Mouse (Mus musculus) adrenal gland (tissue): ENCODE data around the gene Ifnl2.
"Not testable (repeated sequence)": the region's sequence is repeated elsewhere in the genome, so short reads cannot be mapped to it uniquely, and the experiment has no call there.

Experiments
- intact Hi-C: fragments of 180-260 bp; cut with DNase I; formaldehyde crosslinking; loops from one replicate; pipeline ENCODE4 v1.15.1; 2025
- long read RNA-seq, 2 experiments: library from polyadenylated mRNA; unstranded; transcript quantifications; one replicate each; pipeline ENCODE4 v2.0.0; 2020; ENCODE audit warnings: borderline replicate concordance in 1 of 2; ENCODE audit not compliant: insufficient replicate concordance in 1 of 2

Ifnl2 gene
- long read RNA-seq, experiment 1: 0 reads
- long read RNA-seq, experiment 2: 0 reads

DNA sequence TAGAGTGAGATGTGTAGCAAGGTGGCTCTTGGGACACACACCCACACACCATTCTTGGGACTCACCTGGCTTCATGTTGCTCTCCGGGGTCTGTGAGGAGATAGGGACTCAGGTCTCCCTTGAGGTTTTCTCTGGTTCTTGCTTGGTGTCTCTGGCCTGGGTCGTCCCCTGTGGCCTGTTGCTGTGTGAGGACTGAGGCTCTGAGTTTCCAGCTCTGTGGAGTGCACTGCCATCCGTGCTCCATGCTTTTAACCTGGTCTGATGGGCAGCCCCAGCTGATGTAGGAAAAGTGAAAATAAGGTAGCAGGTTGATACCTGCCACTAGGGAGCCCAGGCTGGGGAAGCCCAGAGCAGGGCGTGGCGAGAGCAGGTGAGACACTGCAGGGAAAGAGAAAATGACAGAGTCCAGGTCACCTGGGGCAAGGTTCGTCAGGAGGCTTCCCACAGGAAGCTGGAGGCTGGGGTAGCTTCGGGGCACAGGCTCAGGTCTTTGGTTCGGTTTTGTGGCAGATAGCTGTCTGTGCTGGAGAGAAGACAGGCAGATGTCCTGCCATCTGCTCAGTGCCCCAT lies at the start of gene Ifnl2:
Gene Ifnl2 (minus strand): TSS at position 51 of the 570 bp plus-strand sequence.
- intact Hi-C loops: not testable (repeated sequence)

DNA sequence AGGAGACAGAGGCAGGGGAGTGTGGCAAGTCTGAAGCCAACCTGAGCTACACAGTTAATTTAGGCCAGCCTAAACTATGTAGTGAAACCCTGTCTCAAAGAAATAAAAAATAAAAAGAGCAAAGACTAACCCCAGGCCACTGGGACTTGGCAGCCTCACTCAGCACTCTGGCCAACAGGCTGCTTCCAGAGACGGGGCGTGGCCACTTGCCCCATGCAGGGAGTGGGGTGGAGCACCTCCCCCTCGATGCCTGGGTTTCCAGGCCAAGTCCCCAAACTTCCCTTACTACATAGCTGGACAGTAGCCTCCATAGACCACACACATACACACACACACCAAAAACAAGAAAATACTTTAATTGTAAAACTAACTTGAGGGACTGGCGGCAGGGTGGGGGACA lies 48.2 kb upstream of the Ifnl2 start:
- intact Hi-C loops: no loop called here

DNA sequence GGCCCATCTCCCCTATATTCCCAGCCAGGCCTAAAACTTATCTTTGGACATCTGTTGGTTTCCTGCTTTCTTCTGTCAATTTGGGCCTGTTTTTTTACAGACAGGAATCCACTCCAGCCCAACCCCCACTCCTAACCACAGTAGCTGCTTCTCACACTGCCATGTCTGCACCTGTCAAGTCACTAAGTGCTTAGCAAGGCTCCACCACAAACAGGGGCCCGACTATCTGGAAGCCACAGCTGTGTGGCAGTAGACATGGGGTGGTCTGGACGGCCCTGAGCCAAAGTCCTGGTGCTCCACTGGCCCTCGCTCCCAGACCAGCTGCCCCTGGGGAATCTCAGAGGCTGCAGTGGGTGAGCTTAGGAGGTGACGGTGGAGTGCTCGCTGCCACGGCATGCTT lies 47.5 kb upstream of the Ifnl2 start:
- intact Hi-C loops: no loop called here

DNA sequence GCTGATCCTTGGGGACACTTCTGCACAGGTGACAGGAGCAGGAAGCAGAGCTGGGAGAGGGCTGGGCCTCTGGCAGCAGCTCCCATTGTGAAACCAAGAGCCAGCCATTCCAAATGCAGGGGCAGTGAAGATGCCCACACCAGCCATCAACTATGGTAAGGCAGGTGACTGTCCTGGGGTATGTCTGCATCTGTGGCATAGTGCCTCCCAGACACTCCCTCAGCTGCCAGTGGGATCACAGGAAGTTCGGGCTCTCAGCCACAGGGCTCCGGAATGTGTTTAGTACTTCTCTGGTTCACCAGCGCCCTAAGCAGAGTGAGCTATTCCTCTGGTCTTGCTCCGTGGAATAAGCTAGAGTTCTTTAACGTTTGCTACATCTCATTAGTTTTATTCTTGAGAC lies 46.8 kb upstream of the Ifnl2 start:
- intact Hi-C loops: no loop called here

DNA sequence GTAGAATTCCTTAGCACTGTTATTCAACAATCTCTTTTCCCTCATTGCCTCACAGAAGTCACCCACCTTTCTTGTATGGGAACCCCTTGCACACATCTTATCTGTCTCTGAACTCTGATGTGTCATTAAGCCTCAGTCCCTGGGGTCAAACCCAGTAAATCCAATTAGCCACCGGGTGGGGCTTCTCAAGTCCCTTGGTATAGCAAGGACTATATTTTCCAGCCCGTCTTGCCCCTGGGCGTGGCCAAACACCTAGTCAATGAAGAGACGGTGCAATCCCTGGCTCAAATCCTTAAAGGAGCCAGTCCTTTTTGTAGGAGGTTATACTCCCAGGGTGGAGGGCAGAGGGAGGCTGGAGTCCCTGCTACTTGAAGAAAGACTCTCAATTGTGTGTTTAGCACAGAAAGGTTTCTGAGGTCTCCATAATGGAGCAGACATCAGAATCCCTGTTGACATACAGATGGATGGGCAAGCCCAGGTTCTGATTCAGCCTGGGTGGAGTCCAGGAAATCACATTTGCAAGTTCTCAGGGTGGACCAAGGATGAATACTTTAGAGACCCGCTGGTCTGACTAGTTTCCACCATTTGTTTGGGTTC lies 45.8 kb upstream of the Ifnl2 start:
- intact Hi-C loops: no loop called here

DNA sequence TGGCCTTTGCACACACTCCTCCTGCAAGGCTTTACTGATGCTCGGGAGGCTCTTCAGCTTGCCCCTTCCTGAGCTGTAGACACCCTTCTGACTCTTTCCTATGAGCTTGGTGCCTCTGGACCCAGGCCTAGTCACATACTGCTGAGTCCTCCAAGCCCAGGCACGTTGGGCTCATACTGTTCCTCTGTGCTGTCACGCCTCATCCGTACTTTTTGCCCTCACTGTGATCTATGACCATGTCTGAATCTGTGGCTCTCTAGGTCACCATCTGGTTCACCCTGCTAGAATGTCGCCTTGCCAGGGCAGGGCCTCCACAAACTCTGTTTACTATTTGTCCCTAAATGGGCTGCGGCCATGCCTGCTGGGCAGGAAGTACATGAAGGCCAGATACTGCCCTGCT lies 42.8 kb upstream of the Ifnl2 start:
- intact Hi-C loops: no loop called here

DNA sequence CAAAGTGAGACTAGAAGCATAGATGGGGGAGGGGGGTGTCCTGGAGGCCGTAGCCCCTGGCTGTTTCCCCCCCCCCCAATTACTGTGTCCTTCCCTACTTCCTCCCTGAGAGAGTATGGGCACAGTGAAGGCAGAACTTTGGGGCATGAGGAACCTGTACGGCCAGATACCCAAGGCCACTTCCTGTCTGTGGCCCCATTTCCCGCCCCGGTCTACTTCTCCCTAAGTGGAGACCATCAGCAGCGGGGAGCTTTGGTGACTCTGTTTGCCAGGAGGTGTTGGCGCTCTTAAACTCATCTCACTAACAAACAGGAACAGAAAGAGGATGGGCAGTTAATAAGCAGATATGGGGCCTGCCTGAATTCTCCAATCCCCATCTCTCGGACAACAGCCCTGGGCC lies 37.4 kb upstream of the Ifnl2 start:
- intact Hi-C loops: no loop called here

DNA sequence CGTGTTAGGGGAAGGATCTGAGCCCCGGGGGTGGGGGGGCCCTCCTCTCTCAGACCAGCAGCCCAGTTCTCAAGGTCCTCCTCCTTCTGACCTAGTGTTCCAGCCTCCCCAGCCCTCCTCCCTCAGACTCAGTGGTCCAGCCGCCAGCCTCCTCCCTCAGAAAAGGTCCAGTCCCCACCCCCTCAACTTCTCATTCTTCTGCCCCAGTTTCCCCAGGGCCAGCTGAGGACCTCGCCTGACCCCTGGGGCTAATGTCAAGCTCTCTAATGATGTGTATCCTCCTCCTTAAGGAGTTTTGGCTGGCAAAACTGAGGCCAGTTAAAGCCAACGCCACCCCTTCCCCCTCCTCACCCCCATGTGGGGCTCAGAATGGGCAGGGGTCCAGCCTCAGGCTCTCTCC lies 36.9 kb upstream of the Ifnl2 start, which contains the start of gene Nccrp1:
Gene Nccrp1 (minus strand): TSS at position 101 of the 400 bp plus-strand sequence.
- intact Hi-C loops: no loop called here

DNA sequence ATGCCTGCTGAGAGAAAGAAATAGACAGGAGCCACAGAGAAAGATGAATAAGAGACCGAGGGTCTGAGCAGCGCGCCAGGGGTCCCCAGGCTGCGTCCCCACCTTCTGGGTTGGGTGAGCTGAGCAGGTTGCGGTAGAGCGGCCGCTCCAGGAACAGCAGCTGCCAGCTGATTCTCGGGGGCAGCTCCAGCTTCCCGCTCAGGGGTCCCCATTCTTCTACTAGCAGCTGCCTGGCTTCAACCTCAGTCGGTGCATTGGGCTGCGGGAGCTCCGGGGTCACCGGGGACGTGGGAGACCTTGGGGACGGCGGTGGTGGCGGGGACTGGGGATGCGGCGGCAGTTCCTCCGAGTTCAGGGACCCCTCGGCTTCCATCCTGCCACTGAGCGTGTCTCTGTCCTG lies 36.4 kb upstream of the Ifnl2 start:
- intact Hi-C loops: no loop called here

DNA sequence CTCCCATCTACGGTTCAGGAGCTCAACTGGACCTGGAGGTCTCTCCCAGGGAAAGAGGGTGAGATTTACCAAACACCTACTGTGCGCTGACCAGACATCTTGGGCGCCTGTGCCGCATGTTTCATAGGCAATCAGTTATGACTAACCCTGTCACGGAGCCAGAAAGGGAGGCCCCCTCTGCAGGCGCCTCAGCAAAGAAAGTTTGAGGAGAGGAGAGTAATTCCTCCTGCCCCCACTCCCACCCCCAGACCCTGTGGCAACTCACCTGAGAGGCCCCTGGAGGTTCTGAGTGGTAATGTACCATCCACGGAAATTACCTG lies 35.6 kb upstream of the Ifnl2 start:
- intact Hi-C loops: no loop called here

DNA sequence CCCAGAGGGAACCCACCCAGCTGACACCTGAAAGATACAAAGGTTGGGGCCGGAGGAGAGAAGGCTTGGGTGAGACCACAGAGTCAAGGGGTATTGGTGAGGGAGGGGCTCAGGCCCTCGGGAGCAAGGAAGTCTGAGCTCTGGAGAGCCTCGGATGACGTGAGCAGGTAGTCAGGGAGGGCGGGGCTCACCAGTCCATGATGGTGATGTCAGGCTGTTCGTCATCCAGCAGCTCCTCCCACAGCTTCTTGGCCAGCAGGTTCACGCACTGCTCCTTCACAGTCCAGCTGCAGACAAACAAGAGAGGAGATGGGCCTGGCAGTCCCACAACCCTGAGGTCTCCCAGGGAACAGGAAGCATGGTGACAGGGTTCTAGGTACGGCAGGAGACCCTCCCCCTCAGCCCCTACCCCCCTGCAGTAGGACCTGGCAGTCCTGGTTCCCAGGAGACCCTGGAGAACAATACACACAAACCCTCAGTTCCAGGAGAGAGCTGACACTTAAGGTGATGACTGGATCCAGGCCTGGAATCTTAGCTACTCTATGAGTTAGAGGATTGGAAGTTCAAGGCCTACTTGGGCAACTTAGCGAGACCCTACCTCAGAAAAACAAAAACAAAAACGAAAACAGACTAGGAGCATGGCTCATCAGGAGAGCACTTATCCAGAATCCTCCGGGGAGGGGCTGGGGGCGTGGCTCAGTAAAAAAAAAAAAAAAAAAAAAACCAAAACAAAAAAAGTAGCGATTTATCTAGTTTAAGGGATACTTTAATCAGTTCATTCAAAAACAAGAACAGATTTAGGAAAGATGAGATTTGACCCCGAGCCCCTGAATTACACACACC lies 35.0 kb upstream of the Ifnl2 start:
- intact Hi-C loops: no loop called here

DNA sequence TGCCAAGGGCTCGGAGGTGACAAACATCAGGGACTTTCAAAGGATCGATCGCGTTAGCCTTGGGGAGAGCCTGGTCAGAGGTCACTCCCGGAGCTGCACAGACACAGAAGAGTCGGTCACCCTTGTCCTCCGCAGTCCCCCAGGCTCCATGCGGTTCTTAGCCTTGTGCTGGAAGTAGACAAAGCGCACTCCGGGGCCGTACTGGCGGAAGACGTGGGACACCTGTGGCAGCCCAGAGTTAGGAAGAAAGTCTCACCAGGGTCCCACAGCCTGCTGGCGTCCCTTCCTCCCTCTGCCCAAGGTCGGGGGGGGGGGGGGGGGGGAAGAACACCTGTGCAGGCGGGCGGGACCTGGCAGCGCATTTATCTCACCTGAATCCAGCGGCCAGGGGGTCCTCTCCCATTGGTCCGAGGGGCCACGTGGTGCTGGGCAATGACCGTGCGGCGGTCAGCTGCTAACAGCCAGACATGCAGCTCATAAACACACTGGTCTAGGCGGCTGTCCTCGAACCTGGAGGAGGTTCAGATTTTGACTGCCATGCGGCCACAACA lies 33.9 kb upstream of the Ifnl2 start:
- intact Hi-C loops: no loop called here

DNA sequence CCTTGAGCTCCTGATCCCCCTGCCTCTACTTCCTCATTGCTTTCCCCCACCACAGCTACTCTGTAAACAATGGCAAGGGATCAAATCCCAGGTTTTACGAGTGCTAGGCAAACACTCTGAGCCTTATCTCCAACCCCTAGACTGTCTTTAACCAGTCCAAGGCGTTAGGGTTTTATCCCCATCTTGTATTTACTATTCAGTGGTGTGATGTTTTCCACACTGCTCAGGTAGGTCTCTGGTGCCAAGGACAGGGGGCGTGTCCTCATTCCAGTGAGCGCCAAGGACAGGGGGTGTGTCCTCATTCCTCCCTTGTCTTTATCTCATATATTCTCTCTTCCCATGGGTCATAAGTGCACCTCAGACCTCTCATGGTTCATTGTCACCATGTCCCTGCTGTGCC lies 30.3 kb upstream of the Ifnl2 start, which contains the start of gene Sycn:
Gene Sycn (plus strand): TSS at position 360 of the 400 bp plus-strand sequence.
- intact Hi-C loops: no loop called here

DNA sequence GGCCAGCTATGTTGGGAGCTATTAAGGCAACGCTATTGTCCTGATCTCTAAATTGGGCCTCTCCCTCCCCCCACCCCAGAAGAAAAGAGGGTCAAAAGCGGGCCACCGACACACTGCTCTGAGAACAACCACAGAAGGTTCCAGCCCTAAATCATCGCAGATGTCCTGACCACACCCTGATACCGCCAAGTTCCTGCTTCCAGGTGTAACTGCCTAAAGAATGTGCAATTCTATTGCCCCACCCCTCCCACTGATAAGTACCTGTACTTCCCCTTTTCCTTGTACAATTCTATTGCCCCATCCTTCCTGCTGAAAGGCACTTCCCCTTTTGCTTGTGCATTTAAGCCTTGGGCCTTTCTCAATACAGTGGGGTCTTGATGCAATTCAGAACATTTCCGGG lies 28.6 kb upstream of the Ifnl2 start:
- intact Hi-C loops: not testable (repeated sequence)

DNA sequence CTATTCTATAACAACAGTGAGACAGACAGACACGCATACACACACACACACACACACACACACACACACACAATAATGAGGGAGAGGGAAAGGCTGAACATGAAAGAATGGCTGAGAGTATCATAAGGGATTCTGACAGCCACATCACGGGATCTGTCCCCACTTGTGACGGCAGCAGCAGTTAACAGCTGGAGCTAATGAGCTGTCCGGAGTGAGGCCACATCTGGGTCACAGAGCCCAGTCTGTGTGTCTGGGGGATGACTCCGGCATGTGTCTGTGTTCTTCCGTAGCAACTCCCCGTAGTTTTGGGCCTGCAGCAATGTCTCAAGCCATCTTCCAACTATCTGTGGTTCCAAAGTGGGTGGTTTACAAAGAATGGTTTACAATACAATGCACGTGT lies 21.8 kb upstream of the Ifnl2 start:
- intact Hi-C loops: no loop called here

DNA sequence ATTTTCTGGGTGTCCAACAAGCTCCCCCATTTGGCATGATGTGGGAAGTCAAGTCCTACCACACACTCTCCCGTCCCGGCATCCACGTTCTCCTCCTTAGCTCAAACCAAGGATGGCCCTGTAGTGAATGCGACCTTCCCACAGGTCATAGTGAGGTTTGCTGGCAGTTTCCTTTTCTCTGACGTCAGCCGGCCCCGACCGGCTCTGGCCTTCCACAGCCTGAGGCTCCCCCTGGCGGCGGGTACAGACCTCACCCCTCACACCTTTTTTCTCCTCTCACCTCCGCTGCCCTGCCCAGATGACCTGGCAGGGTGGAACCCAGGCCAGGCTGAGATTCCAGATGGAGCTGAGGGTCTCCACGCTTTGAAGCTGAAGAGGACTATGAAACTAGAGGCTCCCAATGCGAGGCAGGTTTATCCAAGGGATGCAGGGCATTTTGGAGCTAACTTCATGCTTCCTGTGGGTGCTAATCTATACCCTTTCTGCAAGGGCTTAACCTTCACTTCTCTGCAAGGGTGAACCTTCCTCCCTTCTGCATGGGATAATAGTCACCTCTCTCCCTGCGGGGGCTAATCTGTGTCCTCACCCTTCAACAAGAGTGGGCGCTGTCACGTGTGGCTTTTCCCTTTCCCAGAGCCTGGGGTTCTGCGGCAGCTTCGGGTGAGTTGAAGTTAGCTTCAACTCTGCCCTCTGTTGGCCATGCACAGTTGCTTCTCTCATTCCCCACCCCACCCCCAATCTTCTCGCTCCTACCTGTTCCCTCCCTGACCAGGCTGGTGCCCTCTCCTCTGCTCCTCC lies 17.9 kb upstream of the Ifnl2 start:
- intact Hi-C loops: loop anchor here (2.0 to 5.0 kb wide), 3 partner anchors 37 to 81 kb away; no protein-coding TSS in a partner anchor

DNA sequence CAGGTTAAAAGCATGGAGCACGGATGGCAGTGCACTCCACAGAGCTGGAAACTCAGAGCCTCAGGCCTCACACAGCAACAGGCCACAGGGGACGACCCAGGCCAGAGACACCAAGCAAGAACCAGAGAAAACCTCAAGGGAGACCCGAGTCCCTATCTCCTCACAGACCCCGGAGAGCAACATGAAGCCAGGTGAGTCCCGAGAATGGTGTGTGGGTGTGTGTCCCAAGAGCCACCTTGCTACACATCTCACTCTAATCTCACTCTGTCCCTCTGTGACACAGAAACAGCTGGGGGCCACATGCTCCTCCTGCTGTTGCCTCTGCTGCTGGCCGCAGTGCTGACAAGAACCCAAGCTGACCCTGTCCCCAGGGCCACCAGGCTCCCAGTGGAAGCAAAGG lies 12.3 kb upstream of the Ifnl2 start, which contains the start of gene Ifnl3:
Gene Ifnl3 (plus strand): TSS at position 301 of the 400 bp plus-strand sequence.
- intact Hi-C loops: not testable (repeated sequence)

DNA sequence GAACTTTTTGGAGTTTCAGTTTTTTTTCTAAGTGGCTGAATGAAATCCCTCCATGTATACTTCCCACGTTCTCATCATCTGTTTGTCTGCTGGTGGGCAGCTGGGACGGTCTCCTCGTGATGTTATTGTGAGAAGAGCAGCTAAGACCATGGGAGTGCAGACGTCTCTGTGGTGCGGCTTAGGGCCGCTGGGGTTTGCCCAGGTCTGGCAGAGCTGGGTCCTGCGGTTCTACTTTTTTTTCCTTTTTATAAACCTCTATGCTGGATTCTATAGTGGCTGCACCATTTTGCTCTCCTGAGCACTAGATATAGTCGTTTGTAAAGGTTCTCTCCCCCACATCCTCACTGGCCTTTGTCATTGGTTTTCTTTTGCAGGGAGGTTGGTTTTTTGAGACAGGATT lies 1.2 kb upstream of the Ifnl2 start:
- intact Hi-C loops: no loop called here

DNA sequence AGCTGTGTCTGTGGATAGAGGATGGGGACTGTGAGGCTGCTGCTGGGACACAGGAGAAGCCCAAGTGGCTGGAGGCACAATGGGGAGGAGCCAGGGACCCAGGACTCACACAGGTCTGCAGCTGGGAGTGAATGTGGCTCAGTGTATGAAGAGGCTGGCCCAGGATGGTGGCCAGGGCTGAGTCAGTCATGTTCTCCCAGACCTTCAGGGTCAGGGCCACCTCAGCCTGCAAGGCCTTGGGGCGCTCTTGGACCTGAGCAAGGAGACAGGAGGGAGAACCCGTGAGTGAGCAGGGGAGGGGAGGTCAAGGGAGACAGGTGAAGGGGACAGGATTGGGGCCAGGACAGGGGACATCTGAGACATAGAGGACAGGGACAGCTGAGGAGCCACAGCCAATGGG lies 1.1 kb downstream of the Ifnl2 start:
- intact Hi-C loops: not testable (repeated sequence)

DNA sequence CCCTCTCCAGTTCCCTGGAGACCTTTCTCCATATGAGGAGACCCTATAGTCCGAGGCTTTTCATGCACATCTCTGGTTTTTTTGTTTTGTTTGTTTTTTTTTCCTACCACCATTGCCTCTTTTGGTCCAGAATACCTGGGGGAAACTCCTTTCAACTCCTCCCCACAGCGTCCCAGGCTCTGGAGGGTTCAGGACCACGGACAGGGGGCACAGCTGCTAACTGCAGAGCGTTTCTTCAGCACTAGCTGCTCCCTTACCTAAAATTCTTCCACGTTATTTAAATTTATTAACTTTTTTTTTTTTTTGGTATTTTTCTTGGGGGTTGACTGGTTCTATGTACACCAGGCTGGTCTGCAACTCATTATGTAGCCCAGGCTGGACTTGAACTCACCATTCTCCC lies 4.7 kb downstream of the Ifnl2 start:
- intact Hi-C loops: no loop called here

DNA sequence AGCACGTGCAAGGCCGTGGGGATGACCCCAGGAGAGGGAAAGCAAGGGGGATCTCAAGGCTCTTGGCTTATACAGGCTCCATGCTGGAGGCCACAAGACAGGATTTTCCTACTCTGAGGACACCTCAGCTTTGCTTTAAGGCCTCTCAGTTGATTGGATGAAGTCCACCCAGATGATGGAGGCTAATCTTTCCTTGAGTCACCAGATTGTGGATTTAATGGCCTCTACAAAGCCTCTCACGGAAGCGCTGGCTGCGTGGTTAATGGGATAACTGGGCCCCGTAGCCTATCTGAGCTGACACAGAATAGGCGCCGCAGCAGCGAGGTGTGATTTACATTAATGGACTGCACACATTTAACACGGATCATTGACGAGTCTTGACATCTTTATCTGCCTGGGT lies 14.8 kb downstream of the Ifnl2 start:
- intact Hi-C loops: no loop called here
